In genomic region chr6:118649121-118649783, GRCm38 (mm10) we compare ENCODE assay signal across 21 mouse cellular contexts.
DNase-seq lines count a peak whose midpoint lies in the region; ATAC-seq lines count a peak whose summit lies in the region.
"Had no signal": no experiment of that assay in that cellular context is flagged by ENCODE, and none has a peak within 500 bp of the region (broad histone marks: within the 10 kb centered on the region; RNA-seq: fewer than 3 reads in every experiment).

No protein-coding gene starts in this region.

- no peaks in the 10 kb centered on the region for H3K4me1 ChIP-seq in forebrain, embryonic 16.5 days (replicated peaks; ENCODE audit: control insufficient read depth, insufficient read depth, low read length)
- H3K4me1 ChIP-seq: embryonic facial prominence, embryonic 10.5 days; embryonic facial prominence, embryonic 12.5 days; forebrain, embryonic 13.5 days; forebrain, embryonic 15.5 days had no signal

- peaks cover 13% of the 10 kb centered on the region for H3K36me3 ChIP-seq in forebrain, embryonic 16.5 days (ENCODE audit: control insufficient read depth, insufficient read depth)
- H3K36me3 ChIP-seq: G1E had no signal

- no peak overlapping the region for H3K9ac ChIP-seq in forebrain, embryonic 16.5 days (replicated peaks; ENCODE audit: low read depth, low read length)
- H3K9ac ChIP-seq: embryonic facial prominence, embryonic 12.5 days; forebrain, embryonic 13.5 days; forebrain, embryonic 15.5 days had no signal

- no peaks in the 10 kb centered on the region for H3K27me3 ChIP-seq in forebrain, embryonic 16.5 days (replicated peaks; ENCODE audit: control insufficient read depth, insufficient read depth, low read length)
- H3K27me3 ChIP-seq: embryonic facial prominence, embryonic 12.5 days; forebrain, embryonic 13.5 days; forebrain, embryonic 15.5 days had no signal

- DNase-seq in frontal cortex, postnatal 10 days (ENCODE audit: low spot score in 2 of 2): no peak
- peak; percentile 23 for DNase-seq in right cerebral cortex, adult 18-20 months
- DNase-seq in right cerebral cortex, postnatal 36 days (ENCODE audit: low spot score in 2 of 2): no peak
- DNase-seq in 3T3-L1 (ENCODE audit: low read depth, low spot score): peak; percentile 52
- DNase-seq in brain, adult 2 months (ENCODE audit: low read depth, low spot score): peak; percentile 62
- DNase-seq: adrenal gland, adult 2 months; adrenal gland, postnatal 10 days; adrenal gland, postnatal 25 days; cerebellum, adult 11-12 months; cerebellum, adult 2 months; cerebellum, adult 9-10 months; cerebellum, postnatal 10 days; cerebellum, postnatal 25 days had no signal

- H3K27ac ChIP-seq in forebrain, embryonic 16.5 days (ENCODE audit: low read length): no peak overlapping the region
- H3K27ac ChIP-seq: embryonic facial prominence, embryonic 10.5 days; embryonic facial prominence, embryonic 12.5 days; forebrain, embryonic 13.5 days; forebrain, embryonic 15.5 days had no signal

- H3K9me3 ChIP-seq in forebrain, embryonic 16.5 days (ENCODE audit: control insufficient read depth, low read length): no peaks in the 10 kb centered on the region
- H3K9me3 ChIP-seq: embryonic facial prominence, embryonic 10.5 days; embryonic facial prominence, embryonic 12.5 days; forebrain, embryonic 13.5 days; forebrain, embryonic 15.5 days had no signal

- H3K4me3 ChIP-seq in forebrain, embryonic 16.5 days (replicated peaks; ENCODE audit: low read length): no peak overlapping the region
- H3K4me3 ChIP-seq: embryonic facial prominence, embryonic 10.5 days; embryonic facial prominence, embryonic 12.5 days; forebrain, embryonic 13.5 days; forebrain, embryonic 15.5 days had no signal

- ATAC-seq in frontal cortex, adult (ENCODE audit: low TSS enrichment): peak; percentile 56; the same call in 1 of the 2 replicates
- ATAC-seq in CD4-positive, CD25-positive, alpha-beta regulatory T cell, adult 4 months: no peak
- no peak for ATAC-seq in forebrain, embryonic 16.5 days
- ATAC-seq: forebrain, embryonic 13.5 days; forebrain, embryonic 15.5 days had no signal

- H3K4me2 ChIP-seq in forebrain, embryonic 16.5 days (ENCODE audit: low read length): no peak overlapping the region
- H3K4me2 ChIP-seq: embryonic facial prominence, embryonic 12.5 days; forebrain, embryonic 13.5 days; forebrain, embryonic 15.5 days had no signal

- WGBS in forebrain, embryonic 16.5 days: 90% methylated on average over 6 of the region's 6 CpGs

Comparison
In these comparisons a context has a peak if more than half of its experiments do, and no peak if none do; other contexts are left out.
1. DNase-seq: peak in right cerebral cortex, adult 18-20 months (single experiment), 3T3-L1 (single experiment) and brain, adult 2 months (single experiment); none in frontal cortex, postnatal 10 days (0 of 2) and right cerebral cortex, postnatal 36 days (0 of 2).